Mouse (Mus musculus): ENCODE data around the gene Kctd7. TPM values are rescaled to one million over a fixed set of nuclear protein-coding genes. Genes with fewer than 3 reads are reported as not detected.

Kctd7 gene
- polyA plus RNA-seq, 1 experiment from 2014 or later, result 5.4 TPM

DNA sequence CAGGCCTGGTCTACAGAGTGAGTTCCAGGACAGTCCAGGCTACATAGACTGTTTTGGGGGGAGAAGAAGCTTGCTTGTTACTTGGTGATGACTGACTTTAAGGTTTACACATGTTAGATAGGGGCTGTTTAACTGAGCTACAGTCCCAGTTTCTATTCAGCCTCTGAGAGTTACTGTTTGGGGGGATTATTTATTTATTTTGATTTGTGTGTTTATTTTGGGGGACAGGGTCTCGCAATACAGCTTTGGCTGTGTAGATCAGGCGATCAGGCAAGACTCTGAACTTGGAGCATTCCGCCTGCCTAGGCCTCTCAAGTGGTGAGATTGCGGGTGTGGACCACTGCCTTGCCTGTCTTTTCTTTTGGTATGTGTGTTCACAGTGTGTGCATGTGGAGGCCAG, 28.4 kb downstream of the Kctd7 start:
- WGBS, result 82% methylated on average over 4 of the region's 4 CpGs
- H3K27me3 ChIP-seq (replicated peaks), result no peaks in the 10 kb centered on the region
- no peak overlapping the region for H3K9ac ChIP-seq
- peak overlapping the region; percentile 58 for H3K4me2 ChIP-seq
- H3K4me1 ChIP-seq, result peaks cover 16% of the 10 kb centered on the region
- H3K36me3 ChIP-seq, result no peaks in the 10 kb centered on the region
- H3K9me3 ChIP-seq, result no peaks in the 10 kb centered on the region
- no peak for ATAC-seq (ENCODE audit: insufficient read depth, low FRiP score, low read depth)
- no peak overlapping the region for H3K27ac ChIP-seq
- H3K4me3 ChIP-seq (replicated peaks), result peak overlapping the region; percentile 92

DNA sequence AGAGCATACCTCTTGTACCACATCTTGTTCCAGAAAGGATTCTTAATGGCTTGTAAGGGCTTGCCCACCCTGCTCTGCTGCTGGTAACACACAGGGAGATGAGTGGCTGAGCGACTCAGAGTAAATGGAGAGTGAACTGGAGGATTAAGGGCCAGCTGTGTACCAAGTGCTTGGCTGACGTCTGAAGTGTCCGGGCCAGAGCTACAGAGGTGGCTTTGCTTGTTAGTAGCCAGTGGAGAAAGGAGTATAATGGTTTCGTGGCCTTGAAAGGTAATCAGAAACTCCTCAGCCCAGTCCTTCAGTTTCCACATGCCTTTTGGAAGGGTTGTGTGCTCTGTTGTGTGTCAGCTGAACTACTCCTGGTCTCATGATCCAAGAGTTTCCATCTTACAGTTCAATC, 33.2 kb downstream of the Kctd7 start:
- no peak overlapping the region for H3K4me3 ChIP-seq (replicated peaks)
- 40% methylated on average over 4 of the region's 4 CpGs for WGBS
- H3K9ac ChIP-seq, result no peak overlapping the region
- no peak overlapping the region for H3K4me2 ChIP-seq
- H3K27me3 ChIP-seq (replicated peaks), result no peaks in the 10 kb centered on the region
- 0 out of 2 replicates have a peak overlapping the region, but pooled peaks have one; percentile 18 for H3K27ac ChIP-seq
- peaks cover 17% of the 10 kb centered on the region; the same call in 1 of the 2 replicates for H3K4me1 ChIP-seq
- H3K36me3 ChIP-seq, result no peaks in the 10 kb centered on the region
- no peak for ATAC-seq (ENCODE audit: insufficient read depth, low FRiP score, low read depth)
- no peaks in the 10 kb centered on the region for H3K9me3 ChIP-seq

DNA sequence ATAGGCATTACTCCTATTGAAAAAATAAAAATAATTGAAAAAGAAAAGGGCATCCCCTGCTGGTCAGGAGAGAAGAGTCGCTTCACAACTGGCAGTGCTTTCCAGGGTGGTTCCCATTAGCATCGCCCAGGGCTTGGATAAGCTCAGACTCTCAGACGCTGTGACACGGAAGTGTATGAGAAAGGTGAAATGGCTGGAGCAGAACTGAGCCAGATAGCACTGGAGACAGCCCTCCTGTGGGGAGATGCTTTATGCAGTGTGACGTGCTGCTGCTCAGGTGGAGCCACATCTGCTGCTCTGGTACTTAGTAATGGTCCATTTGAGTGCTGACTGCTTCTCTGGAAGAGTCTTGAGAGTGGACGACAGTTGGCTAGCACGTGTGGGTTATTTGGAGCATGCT, 35.7 kb downstream of the Kctd7 start:
- H3K9ac ChIP-seq, result no peak overlapping the region
- H3K27ac ChIP-seq, result no peak overlapping the region
- WGBS, result 75% methylated on average over 7 of the region's 7 CpGs
- no peaks in the 10 kb centered on the region for H3K36me3 ChIP-seq
- ATAC-seq (ENCODE audit: insufficient read depth, low FRiP score, low read depth), result no peak
- no peak overlapping the region for H3K4me2 ChIP-seq
- no peak overlapping the region for H3K4me3 ChIP-seq (replicated peaks)
- H3K9me3 ChIP-seq, result no peaks in the 10 kb centered on the region
- 0 out of 2 replicates have a peak, but pooled peaks cover 23% of the 10 kb centered on the region for H3K4me1 ChIP-seq
- no peaks in the 10 kb centered on the region for H3K27me3 ChIP-seq (replicated peaks)

DNA sequence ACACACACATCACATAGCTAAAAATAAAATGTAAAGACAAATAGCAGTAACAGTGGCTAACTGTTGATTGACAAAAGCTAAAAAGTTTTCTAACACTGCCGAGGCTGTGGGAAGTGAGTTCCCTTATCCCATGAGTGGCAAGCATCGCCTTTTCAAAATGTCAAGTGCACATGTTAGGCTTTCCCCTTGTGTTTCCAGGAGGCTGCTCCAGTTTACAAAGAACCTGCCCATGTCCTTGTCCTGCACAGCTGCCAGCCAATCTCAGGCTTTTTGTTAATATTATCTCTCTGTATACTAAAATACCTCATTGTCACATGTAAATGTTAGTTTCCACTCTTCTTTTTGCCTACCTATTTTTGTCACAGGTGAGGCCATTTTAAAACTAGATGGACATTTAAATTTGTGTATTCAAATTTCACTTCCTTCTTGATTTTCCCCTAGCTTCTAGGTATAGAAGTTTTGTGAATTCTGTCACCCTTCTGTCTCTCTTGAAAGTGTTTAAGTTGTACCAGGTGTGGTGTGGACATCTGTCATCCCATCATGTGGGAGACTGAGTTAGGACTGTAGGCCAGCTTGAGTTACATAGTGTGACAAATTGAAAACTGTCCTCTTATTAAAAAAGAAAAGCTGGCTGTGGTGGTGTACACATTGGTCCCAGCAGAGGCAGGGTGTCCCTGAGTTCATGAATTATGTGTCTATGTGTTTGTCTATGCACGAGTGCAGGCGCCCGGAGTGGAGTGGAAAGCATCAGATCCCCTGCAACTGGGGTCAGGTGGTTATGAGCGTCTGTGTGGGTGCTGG, 37.3 kb downstream of the Kctd7 start:
- Histone ChIP-seq H3K27ac (peak overlapping the region; percentile 18; the same call in 1 of the 2 replicates), H3K36me3 (no peaks in the 10 kb centered on the region), H3K4me2 (no peak overlapping the region), H3K9me3 (no peaks in the 10 kb centered on the region), H3K4me1 (0 out of 2 replicates have a peak, but pooled peaks cover 24% of the 10 kb centered on the region), H3K27me3 (replicated peaks) (no peaks in the 10 kb centered on the region), H3K4me3 (replicated peaks) (no peak overlapping the region), H3K9ac (no peak overlapping the region)
- no peak for ATAC-seq (ENCODE audit: insufficient read depth, low FRiP score, low read depth)
- 69% methylated on average over 6 of the region's 6 CpGs for WGBS

DNA sequence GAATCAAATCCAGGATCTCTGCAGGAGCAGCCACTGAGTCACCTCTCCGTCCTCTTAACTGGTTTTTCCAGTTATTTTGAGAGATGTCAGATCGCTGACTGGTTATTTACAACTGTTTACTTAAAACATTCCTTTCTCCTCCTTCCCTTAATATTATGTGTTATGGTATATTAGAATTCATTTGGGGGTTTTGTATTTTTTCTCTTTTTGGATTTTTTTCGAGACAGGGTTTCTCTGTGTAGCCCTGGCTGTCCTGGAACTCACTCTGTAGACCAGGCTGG, 37.8 kb downstream of the Kctd7 start:
- no peak overlapping the region for H3K9ac ChIP-seq
- no peaks in the 10 kb centered on the region for H3K9me3 ChIP-seq
- no peak for ATAC-seq (ENCODE audit: insufficient read depth, low FRiP score, low read depth)
- 48% methylated on average over 3 of the region's 3 CpGs for WGBS
- H3K4me3 ChIP-seq (replicated peaks), result no peak overlapping the region
- peak overlapping the region; percentile 18; the same call in 1 of the 2 replicates for H3K27ac ChIP-seq
- no peaks in the 10 kb centered on the region for H3K27me3 ChIP-seq (replicated peaks)
- no peak overlapping the region for H3K4me2 ChIP-seq
- H3K36me3 ChIP-seq, result no peaks in the 10 kb centered on the region
- H3K4me1 ChIP-seq, result 0 out of 2 replicates have a peak, but pooled peaks cover 24% of the 10 kb centered on the region

DNA sequence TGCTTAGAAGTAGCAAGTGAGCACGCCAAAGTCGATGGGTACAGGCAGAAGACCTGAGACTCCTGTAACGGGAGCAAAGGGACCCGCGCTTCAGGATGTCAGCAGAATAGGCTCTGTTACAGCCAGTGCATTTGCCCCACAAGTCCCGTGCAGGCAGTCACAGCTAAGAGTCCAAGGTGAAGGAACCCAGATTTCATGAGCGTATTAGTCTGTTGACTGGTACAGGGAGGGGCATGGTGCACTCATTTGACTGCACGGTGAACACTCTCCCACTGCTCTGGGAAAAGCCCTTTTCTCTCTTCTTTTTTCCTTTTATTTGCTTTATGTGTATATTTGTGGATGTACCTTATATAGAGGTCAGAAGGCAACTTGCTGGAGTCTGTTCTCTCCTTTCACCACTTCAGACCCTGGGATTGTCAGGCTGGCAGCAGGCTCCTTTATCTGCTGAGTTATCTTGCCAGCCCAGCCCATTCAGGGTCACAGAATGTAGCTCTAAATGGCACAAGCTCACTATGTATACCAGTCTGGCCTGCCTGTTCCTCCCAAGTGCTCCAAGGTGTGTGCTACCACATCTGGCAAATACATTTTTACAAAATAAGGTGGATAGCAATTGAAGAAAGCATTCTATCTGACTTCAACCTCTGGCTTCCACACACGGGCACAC, 39.7 kb downstream of the Kctd7 start:
- H3K9me3 ChIP-seq, result no peaks in the 10 kb centered on the region
- no peak overlapping the region for H3K4me2 ChIP-seq
- no peak overlapping the region for H3K27ac ChIP-seq
- no peak overlapping the region for H3K9ac ChIP-seq
- 0 out of 2 replicates have a peak, but pooled peaks cover 18% of the 10 kb centered on the region for H3K4me1 ChIP-seq
- 80% methylated on average over 9 of the region's 9 CpGs for WGBS
- H3K4me3 ChIP-seq (replicated peaks), result no peak overlapping the region
- H3K36me3 ChIP-seq, result peaks cover 2% of the 10 kb centered on the region
- no peaks in the 10 kb centered on the region for H3K27me3 ChIP-seq (replicated peaks)
- no peak for ATAC-seq (ENCODE audit: insufficient read depth, low FRiP score, low read depth)

DNA sequence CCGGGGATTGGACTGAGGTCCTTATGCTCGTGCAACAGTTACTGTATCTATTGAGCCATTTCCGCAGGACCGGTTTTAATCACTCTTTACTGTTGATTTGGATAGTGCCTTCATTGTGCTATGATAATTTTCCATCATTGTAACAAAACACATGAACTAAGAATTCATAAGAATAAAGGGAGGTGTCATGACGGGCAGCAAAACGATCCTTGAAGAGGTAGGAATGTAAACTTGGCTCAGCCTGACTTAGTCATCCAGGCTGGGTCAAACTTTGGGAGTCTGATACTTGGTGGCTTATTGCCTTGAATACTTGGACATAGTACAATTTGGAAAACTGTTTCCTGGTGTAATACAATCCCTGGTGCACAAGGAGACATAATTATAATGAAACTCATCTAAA, 40.7 kb downstream of the Kctd7 start:
- Histone ChIP-seq H3K9me3 (no peaks in the 10 kb centered on the region), H3K4me1 (0 out of 2 replicates have a peak, but pooled peaks cover 18% of the 10 kb centered on the region), H3K4me2 (no peak overlapping the region), H3K36me3 (peaks cover 10% of the 10 kb centered on the region), H3K4me3 (replicated peaks) (no peak overlapping the region), H3K27me3 (replicated peaks) (no peaks in the 10 kb centered on the region), H3K27ac (no peak overlapping the region), H3K9ac (no peak overlapping the region)
- 67% methylated on average over 6 of the region's 6 CpGs for WGBS
- ATAC-seq (ENCODE audit: insufficient read depth, low FRiP score, low read depth), result no peak

DNA sequence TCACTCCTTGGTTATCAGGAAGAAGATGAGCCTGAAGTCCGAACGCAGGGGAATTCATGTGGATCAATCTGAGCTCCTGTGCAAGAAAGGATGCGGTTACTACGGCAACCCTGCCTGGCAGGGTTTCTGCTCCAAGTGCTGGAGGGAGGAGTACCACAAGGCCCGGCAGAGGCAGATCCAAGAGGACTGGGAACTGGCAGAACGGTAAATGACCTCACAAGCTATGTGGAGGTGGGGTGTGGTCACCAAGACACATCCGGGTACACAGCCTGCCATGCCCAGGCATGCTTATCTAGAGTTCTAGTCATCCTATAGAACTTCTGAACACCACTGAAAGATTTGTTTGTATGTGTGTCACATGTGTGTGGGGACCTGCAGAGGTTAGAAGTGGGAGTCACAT, 42.7 kb downstream of the Kctd7 start:
- ATAC-seq (ENCODE audit: insufficient read depth, low FRiP score, low read depth), result peak; percentile 45; the same call in 1 of the 2 replicates
- H3K9me3 ChIP-seq, result no peaks in the 10 kb centered on the region
- no peaks in the 10 kb centered on the region for H3K27me3 ChIP-seq (replicated peaks)
- H3K4me3 ChIP-seq (replicated peaks), result no peak overlapping the region
- no peak overlapping the region for H3K4me2 ChIP-seq
- no peak overlapping the region; the same call in 1 of the 2 replicates for H3K27ac ChIP-seq
- H3K4me1 ChIP-seq, result 0 out of 2 replicates have a peak, but pooled peaks cover 16% of the 10 kb centered on the region
- 65% methylated on average over 7 of the region's 7 CpGs for WGBS
- no peak overlapping the region for H3K9ac ChIP-seq
- peaks cover 20% of the 10 kb centered on the region for H3K36me3 ChIP-seq

DNA sequence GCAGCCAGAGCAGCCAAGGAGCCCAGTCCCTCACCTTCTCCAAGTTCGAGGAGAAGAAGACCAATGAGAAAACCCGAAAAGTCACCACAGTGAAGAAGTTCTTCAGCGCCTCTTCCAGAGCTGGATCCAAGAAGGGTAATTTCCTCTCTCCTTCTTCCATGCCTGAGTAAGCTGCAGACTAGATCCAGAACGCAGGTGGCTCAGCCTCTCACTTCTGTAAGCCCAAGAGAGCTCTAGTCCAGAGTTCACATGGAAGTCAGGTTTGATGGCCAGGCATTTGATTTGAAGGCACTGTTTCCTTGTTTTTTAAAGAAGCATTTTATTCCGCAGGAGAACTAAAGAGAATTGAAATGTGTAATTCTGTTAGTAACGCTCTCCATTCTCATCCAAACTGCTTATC, 46.2 kb downstream of the Kctd7 start:
- H3K36me3 ChIP-seq, result peaks cover 32% of the 10 kb centered on the region
- H3K27me3 ChIP-seq (replicated peaks), result no peaks in the 10 kb centered on the region
- ATAC-seq (ENCODE audit: insufficient read depth, low FRiP score, low read depth), result no peak
- WGBS, result 94% methylated on average over 6 of the region's 6 CpGs
- H3K9me3 ChIP-seq, result no peaks in the 10 kb centered on the region
- no peak overlapping the region for H3K9ac ChIP-seq
- H3K27ac ChIP-seq, result no peak overlapping the region
- H3K4me2 ChIP-seq, result no peak overlapping the region
- no peak overlapping the region for H3K4me3 ChIP-seq (replicated peaks)
- H3K4me1 ChIP-seq, result 0 out of 2 replicates have a peak, but pooled peaks cover 4% of the 10 kb centered on the region

DNA sequence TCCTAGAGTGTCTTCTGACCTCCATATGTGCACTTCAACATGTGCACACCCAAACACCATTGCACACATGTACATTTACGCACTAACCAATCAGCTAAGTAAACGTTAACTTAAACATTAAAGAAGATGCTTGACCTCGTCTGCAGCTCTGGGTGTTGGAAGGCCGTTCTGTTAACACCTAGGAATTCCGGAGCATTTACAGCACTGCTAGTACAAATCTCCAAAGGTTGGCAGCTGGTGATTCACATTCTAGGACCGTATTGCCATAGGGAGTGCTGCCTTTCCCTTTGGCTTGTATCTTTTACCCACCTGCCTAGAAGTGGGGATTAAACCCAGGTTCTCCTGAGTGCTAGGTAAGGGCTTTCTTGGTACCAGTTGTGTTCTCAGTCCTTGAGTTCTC, 47.2 kb downstream of the Kctd7 start:
- 69% methylated on average over 6 of the region's 6 CpGs for WGBS
- Histone ChIP-seq H3K4me1 (0 out of 2 replicates have a peak, but pooled peaks cover 4% of the 10 kb centered on the region), H3K36me3 (peaks cover 32% of the 10 kb centered on the region), H3K4me2 (no peak overlapping the region), H3K9ac (no peak overlapping the region), H3K4me3 (replicated peaks) (no peak overlapping the region), H3K27ac (peak overlapping the region; percentile 61), H3K27me3 (replicated peaks) (no peaks in the 10 kb centered on the region), H3K9me3 (no peaks in the 10 kb centered on the region)
- ATAC-seq (ENCODE audit: insufficient read depth, low FRiP score, low read depth), result no peak

DNA sequence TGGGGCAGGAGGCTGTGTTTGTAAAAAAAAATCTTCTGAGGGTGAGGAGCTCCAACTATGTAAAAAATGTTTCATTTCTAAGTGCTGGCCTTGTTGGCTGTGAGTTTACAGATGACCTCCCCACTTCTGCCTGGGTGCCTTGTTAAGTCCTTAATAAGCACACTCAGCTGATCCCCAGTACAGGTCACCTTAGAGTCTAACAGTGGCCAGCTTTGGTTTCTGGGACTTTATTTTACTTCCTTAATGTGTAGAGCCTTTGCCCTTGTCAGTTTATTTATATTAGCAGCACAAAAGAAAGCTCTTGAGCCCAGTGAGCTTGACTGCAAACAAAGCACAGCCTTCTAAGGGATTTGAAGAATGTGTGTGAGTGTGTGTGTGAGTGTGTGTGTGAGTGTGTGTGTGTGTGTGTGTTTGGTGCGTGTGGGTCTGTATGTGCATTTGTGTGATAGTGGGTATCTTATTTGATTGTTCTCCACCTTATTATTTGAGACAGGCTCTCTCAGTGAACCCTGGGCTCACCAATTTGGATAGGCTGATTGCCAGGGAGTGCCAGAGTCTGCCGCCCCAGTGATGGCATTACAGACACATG, 47.8 kb downstream of the Kctd7 start:
- no peak overlapping the region for H3K4me3 ChIP-seq (replicated peaks)
- 47% methylated on average over 2 of the region's 2 CpGs for WGBS
- peak overlapping the region; percentile 61 for H3K27ac ChIP-seq
- ATAC-seq (ENCODE audit: insufficient read depth, low FRiP score, low read depth), result peak; percentile 82
- H3K4me2 ChIP-seq, result no peak overlapping the region
- H3K4me1 ChIP-seq, result 0 out of 2 replicates have a peak, but pooled peaks cover 4% of the 10 kb centered on the region
- H3K36me3 ChIP-seq, result peaks cover 35% of the 10 kb centered on the region
- H3K27me3 ChIP-seq (replicated peaks), result no peaks in the 10 kb centered on the region
- H3K9me3 ChIP-seq, result no peaks in the 10 kb centered on the region
- H3K9ac ChIP-seq, result no peak overlapping the region

DNA sequence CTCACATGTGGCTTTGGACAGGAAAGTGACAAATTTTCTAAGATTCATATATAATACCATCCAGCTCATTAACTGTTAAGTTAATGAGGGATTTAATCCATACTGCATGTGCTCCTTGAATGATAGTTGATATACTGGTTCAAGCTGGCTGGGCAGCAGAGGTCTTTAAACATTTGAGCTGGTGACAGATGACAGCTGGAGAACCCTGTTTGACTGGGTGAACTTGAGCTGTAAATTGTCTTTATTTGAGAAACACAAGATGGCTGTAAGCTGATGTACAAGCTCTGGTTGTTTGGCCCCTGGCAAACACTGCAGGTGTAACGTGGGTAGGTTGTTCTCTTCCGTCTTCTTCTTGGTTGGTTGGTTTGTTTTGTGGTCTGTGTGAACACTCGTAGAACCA, 49.1 kb downstream of the Kctd7 start:
- Histone ChIP-seq H3K9ac (no peak overlapping the region), H3K36me3 (peaks cover 43% of the 10 kb centered on the region), H3K27me3 (replicated peaks) (no peaks in the 10 kb centered on the region), H3K27ac (no peak overlapping the region), H3K4me3 (replicated peaks) (no peak overlapping the region), H3K9me3 (no peaks in the 10 kb centered on the region), H3K4me2 (no peak overlapping the region), H3K4me1 (0 out of 2 replicates have a peak, but pooled peaks cover 4% of the 10 kb centered on the region)
- WGBS, result 85% methylated on average over 3 of the region's 3 CpGs
- no peak for ATAC-seq (ENCODE audit: insufficient read depth, low FRiP score, low read depth)

Measured in stomach, embryonic 15.5 days (tissue).